20 mouse cellular contexts compared by ENCODE assay signal in genomic region chr3:55320572-55320971, GRCm38 (mm10).
DNase-seq lines count a peak whose midpoint lies in the region; ATAC-seq and TF ChIP-seq lines count a peak whose summit lies in the region.
"Had no signal": no experiment of that assay in that cellular context is flagged by ENCODE, and none has a peak within 500 bp of the region (broad histone marks: within the 10 kb centered on the region; RNA-seq: fewer than 3 reads in every experiment).

No protein-coding gene starts in this region.

- POLR2A ChIA-PET in Patski (lab: Charles Lee) = no interaction called here

- no peaks in the 10 kb centered on the region for H3K27me3 ChIP-seq in Patski
- H3K27me3 ChIP-seq: embryonic facial prominence, embryonic 12.5 days; forebrain, embryonic 12.5 days; heart, embryonic 15.5 days; hindbrain, embryonic 13.5 days had no signal

- H3K4me1 ChIP-seq in lung, adult 2 months (ENCODE audit: control insufficient read depth, insufficient read depth, low read length) = no peaks in the 10 kb centered on the region
- H3K4me1 ChIP-seq: embryonic facial prominence, embryonic 12.5 days; forebrain, embryonic 12.5 days; heart, embryonic 15.5 days; hindbrain, embryonic 13.5 days had no signal

- no peak for TF ChIP-seq CTCF in Patski (IDR thresholded peaks at IDR 0.05)
- no peak for TF ChIP-seq CTCF in lung, adult 2 months (IDR thresholded peaks at IDR 0.05; ENCODE audit: insufficient read depth, low read length)

- WGBS in lung, adult 2 months = 92% methylated on average over 3 of the region's 3 CpGs

- CTCF ChIA-PET in Patski (lab: Charles Lee) = interaction anchor here (0.7 to 6.1 kb wide), 6 partner anchors 10 to 84 kb away, joined by 3 to 53 read pairs (median 4); no protein-coding TSS in a partner anchor

- DNase-seq in layer of hippocampus, adult 11-12 months (ENCODE audit: low spot score) = peak; percentile 2
- DNase-seq in layer of hippocampus, adult 9-11 months = no peak
- DNase-seq in MN1 (ENCODE audit: low spot score) (peak; percentile 54), Patski (ENCODE audit: low read depth, low spot score) (no peak)
- no peak for DNase-seq in cerebellum, postnatal 4 days (ENCODE audit: low spot score in 2 of 2)
- DNase-seq in lung, adult 2 months = no peak
- DNase-seq: adrenal gland, postnatal 10 days; cerebellum, adult 2 months; cerebellum, postnatal 10 days; gastrocnemius, postnatal 10 days; heart, adult 2 months; heart, postnatal 14 days; kidney, adult 2 months had no signal

- no peak for TF ChIP-seq POLR2A in lung, adult 2 months (IDR thresholded peaks at IDR 0.05; ENCODE audit: borderline replicate concordance, extremely low read depth, low read depth, low read length)

- in situ Hi-C loops in Patski (cut with MboI; ENCODE audit: low pct_unique_long_range_greater_than_20kb) = no loop called here

- ATAC-seq in Patski = peak; percentile 73
- ATAC-seq in megakaryocyte, adult 5-6 weeks (ENCODE audit: poor library complexity, severe bottlenecking) = no peak
- ATAC-seq: forebrain, embryonic 16.5 days; hindbrain, postnatal 0 days had no signal

- H3K4me3 ChIP-seq in lung, adult 2 months (replicated peaks; ENCODE audit: extremely low read depth, low read depth, low read length) = no peak overlapping the region
- H3K4me3 ChIP-seq: embryonic facial prominence, embryonic 12.5 days; forebrain, embryonic 12.5 days; heart, adult 2 months; heart, embryonic 15.5 days; hindbrain, embryonic 13.5 days had no signal

Comparison
In these comparisons a context has a peak if more than half of its experiments do, and no peak if none do; other contexts are left out.
1. DNase-seq: peak in layer of hippocampus, adult 11-12 months (single experiment) and MN1 (single experiment); none in layer of hippocampus, adult 9-11 months (single experiment), Patski (single experiment), cerebellum, postnatal 4 days (0 of 2) and lung, adult 2 months (single experiment).